Mouse (Mus musculus) intestine, embryonic 15.5 days (tissue): ENCODE results near the gene Ddx19b. TPM values are rescaled to one million over a fixed set of nuclear protein-coding genes. Genes with fewer than 3 reads are reported as not detected.
"Not testable (repeated sequence)": the region's sequence is repeated elsewhere in the genome, so short reads cannot be mapped to it uniquely, and the experiment has no call there.

Experiments used
- ATAC-seq: fragments of 200-750 bp; cut with Nextera tagmentation; 2 replicates; pipeline ENCODE4 v1.8.0; 2017; ENCODE audit warnings: moderate TSS enrichment, moderate library complexity
- H3K27ac ChIP-seq: fragments of 300-500 bp; sonication (generic); 2 replicates; pipeline ENCODE4 v1.5.1; 2015; ENCODE audit warnings: mild to moderate bottlenecking, inconsistent platforms
- H3K27me3 ChIP-seq: fragments of 300-500 bp; sonication (generic); replicated peaks from 2 replicates; pipeline ENCODE4 v1.6.1; 2015; ENCODE audit warnings: inconsistent platforms
- H3K36me3 ChIP-seq: fragments of 300-500 bp; sonication (generic); 2 replicates; pipeline ENCODE4 v1.6.1; 2015; ENCODE audit warnings: inconsistent platforms
- H3K4me1 ChIP-seq: fragments of 300-500 bp; sonication (generic); replicated peaks from 2 replicates; pipeline ENCODE4 v1.6.1; 2015; ENCODE audit warnings: inconsistent platforms
- H3K4me2 ChIP-seq: fragments of 300-500 bp; sonication (generic); replicated peaks from 2 replicates; pipeline ENCODE4 v1.6.1; 2015; ENCODE audit warnings: mild to moderate bottlenecking, inconsistent platforms
- H3K4me3 ChIP-seq: fragments of 300-500 bp; sonication (generic); replicated peaks from 2 replicates; pipeline ENCODE4 v1.5.1; 2015; ENCODE audit warnings: inconsistent platforms
- H3K9ac ChIP-seq: fragments of 300-500 bp; sonication (generic); 2 replicates; pipeline ENCODE4 v1.6.1; 2015; ENCODE audit warnings: inconsistent platforms
- H3K9me3 ChIP-seq: fragments of 300-500 bp; sonication (generic); 2 replicates; pipeline ENCODE4 v1.6.1; 2016; ENCODE audit warnings: inconsistent platforms
- WGBS: fragments of 180-500 bp; shearing (Covaris S2); methylation state at CpG from one replicate; pipeline ENCODE4 v1.1.7; 2015; 5-methylcytosine and 5-hydroxymethylcytosine counted together
- polyA plus RNA-seq: library from polyadenylated mRNA; unstranded; fragments of >200 nt; fragmentation: Nextera tagmentation; extraction: Ambion mirVana; gene quantifications from 2 replicates; pipeline ENCODE4 v1.2.1, GENCODE M21; 2015

Ddx19b gene
- 7.0 and 7.5 TPM in 2 replicates for polyA plus RNA-seq

- Histone ChIP-seq H3K27me3 (no peaks in the 10 kb centered on the region), H3K9me3 (no peaks in the 10 kb centered on the region), H3K27ac (no peak within 1 kb of the TSS), H3K4me2 (no peak within 1 kb of the TSS), H3K4me3 (no peak within 1 kb of the TSS), H3K9ac (no peak within 1 kb of the TSS), H3K4me1 (peaks cover 13% of the 10 kb centered on the region), H3K36me3 (no peaks in the 10 kb centered on the region)
- no peak for ATAC-seq
- 95% methylated on average over 19 of the region's 19 CpGs for WGBS
Measured at GRCm38 (mm10) chr8:111031572-111031971, at the start of gene Ddx19b. Gene Ddx19b (minus strand): TSS chr8:111031751.

- 27% methylated on average over 6 of the region's 6 CpGs for WGBS
- no peaks in the 10 kb centered on the region for H3K9me3 ChIP-seq
- ATAC-seq, result peak; percentile 62
- H3K27ac ChIP-seq, result no peak overlapping the region
- no peak overlapping the region for H3K4me3 ChIP-seq
- H3K36me3 ChIP-seq, result no peaks in the 10 kb centered on the region
- H3K4me2 ChIP-seq, result no peak overlapping the region
- H3K27me3 ChIP-seq, result no peaks in the 10 kb centered on the region
- H3K9ac ChIP-seq, result no peak overlapping the region
- 0 out of 2 replicates have a peak, but pooled peaks cover 3% of the 10 kb centered on the region for H3K4me1 ChIP-seq
Measured at GRCm38 (mm10) chr8:111079861-111080271, 48.3 kb upstream of the Ddx19b start.

- H3K4me1 ChIP-seq, result 0 out of 2 replicates have a peak, but pooled peaks cover 3% of the 10 kb centered on the region
- 63% methylated on average over 5 of the region's 5 CpGs for WGBS
- ATAC-seq, result no peak
- H3K27ac ChIP-seq, result no peak overlapping the region
- H3K27me3 ChIP-seq, result no peaks in the 10 kb centered on the region
- no peaks in the 10 kb centered on the region for H3K36me3 ChIP-seq
- no peak overlapping the region for H3K4me2 ChIP-seq
- no peaks in the 10 kb centered on the region for H3K9me3 ChIP-seq
- no peak overlapping the region for H3K9ac ChIP-seq
- H3K4me3 ChIP-seq, result no peak overlapping the region
Measured at GRCm38 (mm10) chr8:111079461-111079860, 47.9 kb upstream of the Ddx19b start.

GRCm38 (mm10) chr8:111075926-111076325 lies 44.4 kb upstream of the Ddx19b start:
- ATAC-seq, result no peak

GRCm38 (mm10) chr8:111068660-111069059 lies 37.1 kb upstream of the Ddx19b start:
- not testable (repeated sequence) for H3K27me3 ChIP-seq, H3K9ac ChIP-seq, H3K4me1 ChIP-seq, H3K9me3 ChIP-seq, ATAC-seq, H3K4me2 ChIP-seq, H3K4me3 ChIP-seq, H3K27ac ChIP-seq, H3K36me3 ChIP-seq
- WGBS, result 92% methylated on average over 9 of the region's 9 CpGs

More at GRCm38 (mm10) chr8:111075926-111076325, 44.4 kb upstream of the Ddx19b start:
- no peak overlapping the region for H3K27ac ChIP-seq
- H3K4me3 ChIP-seq, result no peak overlapping the region
- no peaks in the 10 kb centered on the region for H3K9me3 ChIP-seq
- no peak overlapping the region for H3K9ac ChIP-seq
- WGBS, result 77% methylated on average over 3 of the region's 3 CpGs
- H3K4me1 ChIP-seq, result 0 out of 2 replicates have a peak, but pooled peaks cover 3% of the 10 kb centered on the region
- no peak overlapping the region for H3K4me2 ChIP-seq
- H3K27me3 ChIP-seq, result no peaks in the 10 kb centered on the region
- H3K36me3 ChIP-seq, result no peaks in the 10 kb centered on the region

GRCm38 (mm10) chr8:111067439-111067838 lies 35.9 kb upstream of the Ddx19b start:
- 34% methylated on average over 10 of the region's 10 CpGs for WGBS
- Histone ChIP-seq H3K4me3 (no peak overlapping the region), H3K9ac (no peak overlapping the region), H3K9me3 (no peaks in the 10 kb centered on the region), H3K27ac (no peak overlapping the region), H3K27me3 (no peaks in the 10 kb centered on the region), H3K36me3 (no peaks in the 10 kb centered on the region), H3K4me2 (no peak overlapping the region), H3K4me1 (no peaks in the 10 kb centered on the region)
- ATAC-seq, result no peak

GRCm38 (mm10) chr8:111066308-111066707 lies 34.8 kb upstream of the Ddx19b start:
- H3K36me3 ChIP-seq, result no peaks in the 10 kb centered on the region
- H3K4me1 ChIP-seq, result peaks cover 1% of the 10 kb centered on the region
- 61% methylated on average over 4 of the region's 4 CpGs for WGBS
- ATAC-seq, result no peak
- H3K27ac ChIP-seq, result no peak overlapping the region
- H3K9me3 ChIP-seq, result no peaks in the 10 kb centered on the region
- no peak overlapping the region for H3K4me3 ChIP-seq
- no peak overlapping the region for H3K9ac ChIP-seq
- no peak overlapping the region for H3K4me2 ChIP-seq
- no peaks in the 10 kb centered on the region for H3K27me3 ChIP-seq

- no peaks in the 10 kb centered on the region for H3K36me3 ChIP-seq
- H3K9me3 ChIP-seq, result no peaks in the 10 kb centered on the region
- no peak for ATAC-seq
- peak overlapping the region; percentile 90 for H3K4me2 ChIP-seq
- H3K27me3 ChIP-seq, result no peaks in the 10 kb centered on the region
- WGBS, result 57% methylated on average over 2 of the region's 2 CpGs
- H3K4me3 ChIP-seq, result no peak overlapping the region
- H3K27ac ChIP-seq, result no peak overlapping the region
- peaks cover 21% of the 10 kb centered on the region for H3K4me1 ChIP-seq
- no peak overlapping the region for H3K9ac ChIP-seq
Measured at GRCm38 (mm10) chr8:111062893-111063292, 31.3 kb upstream of the Ddx19b start.

- peak; percentile 87 for ATAC-seq
- Histone ChIP-seq H3K9me3 (no peaks in the 10 kb centered on the region), H3K4me2 (peak overlapping the region; percentile 90), H3K27me3 (no peaks in the 10 kb centered on the region), H3K36me3 (no peaks in the 10 kb centered on the region), H3K4me3 (peak overlapping the region; percentile 54), H3K9ac (peak overlapping the region; percentile 38), H3K27ac (no peak overlapping the region; the same call in 1 of the 2 replicates), H3K4me1 (peaks cover 27% of the 10 kb centered on the region)
- WGBS, result under 1% methylated on average over 27 of the region's 27 CpGs
Measured at GRCm38 (mm10) chr8:111062072-111062757, 30.7 kb upstream of the Ddx19b start.

- Histone ChIP-seq H3K27me3 (no peaks in the 10 kb centered on the region), H3K9me3 (no peaks in the 10 kb centered on the region), H3K36me3 (no peaks in the 10 kb centered on the region), H3K4me1 (peaks cover 32% of the 10 kb centered on the region), H3K4me3 (peak overlapping the region; percentile 54), H3K9ac (peak overlapping the region; percentile 38), H3K27ac (no peak overlapping the region), H3K4me2 (peak overlapping the region; percentile 90)
- WGBS, result 2% methylated on average over 14 of the region's 14 CpGs
- peak; percentile 18; the same call in 1 of the 2 replicates for ATAC-seq
Measured at GRCm38 (mm10) chr8:111061688-111062071, 30.1 kb upstream of the Ddx19b start.

GRCm38 (mm10) chr8:111058946-111059572 lies 27.5 kb upstream of the Ddx19b start:
- Histone ChIP-seq H3K27me3 (no peaks in the 10 kb centered on the region), H3K27ac (0 out of 2 replicates have a peak overlapping the region, but pooled peaks have one; percentile 3), H3K4me3 (no peak overlapping the region), H3K9me3 (no peaks in the 10 kb centered on the region), H3K4me1 (peaks cover 32% of the 10 kb centered on the region), H3K4me2 (no peak overlapping the region), H3K9ac (no peak overlapping the region), H3K36me3 (peaks cover 13% of the 10 kb centered on the region)
- ATAC-seq, result no peak
- 54% methylated on average over 2 of the region's 2 CpGs for WGBS

- Histone ChIP-seq H3K27ac (peak overlapping the region; percentile 89), H3K9ac (peak overlapping the region; percentile 92), H3K4me3 (peak overlapping the region; percentile 97), H3K27me3 (no peaks in the 10 kb centered on the region), H3K4me2 (peak overlapping the region; percentile 84), H3K9me3 (no peaks in the 10 kb centered on the region), H3K36me3 (peaks cover 36% of the 10 kb centered on the region), H3K4me1 (peaks cover 32% of the 10 kb centered on the region)
- peak; percentile 74 for ATAC-seq
- WGBS, result under 1% methylated on average over 63 of the region's 63 CpGs
Measured at GRCm38 (mm10) chr8:111056691-111057293, 25.2 kb upstream of the Ddx19b start.
